Mouse (Mus musculus) hindbrain, postnatal 0 days (tissue): ENCODE results near the gene Fdps. TPM values are rescaled to one million over a fixed set of nuclear protein-coding genes. Genes with fewer than 3 reads are reported as not detected.
"Not testable (repeated sequence)": the region's sequence is repeated elsewhere in the genome, so short reads cannot be mapped to it uniquely, and the experiment has no call there.

Experiments used
- ATAC-seq: fragments of 200-750 bp; cut with Nextera tagmentation; 2 replicates; pipeline ENCODE4 v1.8.0; 2017; ENCODE audit warnings: mild to moderate bottlenecking, moderate TSS enrichment, moderate library complexity
- DNase-seq: peaks from one replicate; pipeline ENCODE4 v3.0.0-alpha.2; 2015; ENCODE audit warnings: low spot score
- H3K27ac ChIP-seq: fragments of 300-500 bp; sonication (generic); 2 replicates; pipeline ENCODE4 v1.5.1; 2014; ENCODE audit warnings: mild to moderate bottlenecking
- H3K27me3 ChIP-seq: fragments of 300-500 bp; sonication (generic); 2 replicates; pipeline ENCODE4 v1.6.1; 2014; ENCODE audit warnings: low read length, mixed read lengths; ENCODE audit not compliant: insufficient read depth
- H3K36me3 ChIP-seq: fragments of 300-500 bp; sonication (generic); 2 replicates; pipeline ENCODE4 v1.6.1; 2014; ENCODE audit warnings: low read length, mixed read lengths; ENCODE audit not compliant: insufficient read depth
- H3K4me1 ChIP-seq: fragments of 300-500 bp; sonication (generic); 2 replicates; pipeline ENCODE4 v1.6.1; 2014; ENCODE audit warnings: antibody characterized with exemption, low read length, mixed read lengths; ENCODE audit not compliant: insufficient read depth
- H3K4me2 ChIP-seq: fragments of 300-500 bp; sonication (generic); 2 replicates; pipeline ENCODE4 v1.6.1; 2014; ENCODE audit warnings: low read depth, mild to moderate bottlenecking, low read length, moderate library complexity, mixed read lengths
- H3K4me3 ChIP-seq: fragments of 300-500 bp; sonication (generic); 2 replicates; pipeline ENCODE4 v1.5.1; 2014; ENCODE audit warnings: low read length
- H3K9ac ChIP-seq: fragments of 300-500 bp; sonication (generic); replicated peaks from 2 replicates; pipeline ENCODE4 v1.6.1; 2014; ENCODE audit warnings: mild to moderate bottlenecking, low read length, moderate library complexity, mixed read lengths
- H3K9me3 ChIP-seq: fragments of 300-500 bp; sonication (generic); 2 replicates; pipeline ENCODE4 v1.6.1; 2016; ENCODE audit warnings: low read length, mixed read lengths
- CTCF ChIP-seq: IDR thresholded peaks from 2 replicates; pipeline ENCODE4 v1.5.1; 2016; ENCODE audit warnings: antibody characterized with exemption, control low read depth, low read depth
- WGBS: fragments of 180-500 bp; shearing (Covaris S2); extraction: QIAGEN DNeasy Blood & Tissue Kit; methylation state at CpG from one replicate; pipeline ENCODE4 v1.1.7; 2014; 5-methylcytosine and 5-hydroxymethylcytosine counted together
- polyA plus RNA-seq: library from polyadenylated mRNA; unstranded; fragments of >200 nt; fragmentation: Nextera tagmentation; extraction: Ambion mirVana; gene quantifications from 2 replicates; pipeline ENCODE4 v1.2.1, GENCODE M21; 2015
- total RNA-seq: library from RNA; depleted of rRNA; stranded (reverse); fragments of >200 nt; gene quantifications from 2 replicates; pipeline ENCODE4 v1.2.3, GENCODE M21; 2014

Gene Fdps
- total and polyA plus RNA-seq, 2 experiments from 2014 or later: 340 to 341 TPM

DNA sequence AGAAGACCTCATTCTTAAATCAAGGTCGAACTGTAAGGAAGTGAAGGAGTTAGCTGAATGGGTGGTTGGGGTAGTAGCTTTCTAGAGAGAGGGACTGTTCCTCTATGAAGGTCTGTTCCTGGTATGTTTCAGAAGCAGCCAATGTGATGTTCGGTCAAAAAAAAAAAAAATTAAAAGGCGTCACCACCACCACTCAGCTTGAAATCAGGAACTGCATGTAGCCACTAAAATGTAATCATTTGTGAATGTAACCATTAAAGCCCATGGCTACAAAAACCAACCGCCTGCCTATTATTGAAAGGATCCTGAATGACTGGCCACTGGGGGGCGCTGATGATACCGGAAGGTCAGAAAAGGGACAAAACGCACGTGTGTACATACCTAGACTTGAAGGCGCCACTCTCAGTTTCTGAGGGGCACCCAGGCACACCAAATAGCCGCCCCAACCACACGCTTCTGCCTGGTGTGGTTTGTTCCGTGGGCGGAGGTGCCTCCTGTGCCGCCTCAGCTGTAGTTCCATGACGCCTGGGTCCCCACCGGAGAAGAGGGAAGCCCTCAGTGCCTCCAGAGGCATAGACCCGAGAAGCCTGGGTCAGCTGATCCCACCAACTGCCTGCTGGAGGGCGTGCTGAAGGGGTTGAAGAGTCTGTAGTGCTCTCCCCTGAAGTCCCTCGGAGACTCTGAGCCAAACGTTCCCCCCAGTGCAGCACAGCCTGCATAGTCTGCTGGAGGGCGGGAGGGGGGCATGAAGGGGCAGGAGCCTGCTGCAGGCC lies 14.2 kb downstream of the Fdps start:
- H3K4me3 ChIP-seq: no peak overlapping the region
- peak; percentile 79 for TF ChIP-seq CTCF
- 34% methylated on average over 21 of the region's 21 CpGs for WGBS
- DNase-seq (peak; percentile 89), ATAC-seq (no peak)
- H3K27ac ChIP-seq: no peak overlapping the region
- H3K4me1 ChIP-seq: 0 out of 2 replicates have a peak, but pooled peaks cover 13% of the 10 kb centered on the region
- no peaks in the 10 kb centered on the region for H3K9me3 ChIP-seq
- H3K4me2 ChIP-seq: no peak overlapping the region
- H3K27me3 ChIP-seq: no peaks in the 10 kb centered on the region
- peaks cover 31% of the 10 kb centered on the region for H3K36me3 ChIP-seq
- H3K9ac ChIP-seq: no peak overlapping the region

DNA sequence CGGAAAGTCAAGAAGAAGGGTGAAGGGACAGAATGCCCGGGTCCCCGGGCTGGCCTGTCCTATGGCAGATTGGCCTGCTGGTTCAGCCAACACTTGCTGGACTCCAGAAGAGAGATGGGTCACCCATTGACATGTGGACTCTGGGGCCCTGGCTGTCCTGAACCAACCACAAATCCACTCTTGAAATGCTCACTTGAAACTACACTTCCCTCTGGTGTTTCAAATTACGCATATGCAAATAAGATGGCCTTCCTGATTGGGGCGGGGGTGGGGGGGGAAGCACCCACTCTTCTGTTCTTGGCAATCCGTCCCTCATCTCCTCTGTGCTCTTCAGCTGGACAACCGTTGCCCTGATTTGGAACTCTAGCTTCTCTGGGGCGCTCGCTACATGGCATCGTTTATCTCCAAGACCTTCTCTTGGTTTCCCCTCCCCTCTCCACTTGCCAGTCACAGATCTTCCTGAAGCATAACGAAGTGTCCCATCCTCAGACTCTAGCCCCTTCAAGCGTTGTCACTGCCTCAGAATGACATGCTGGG lies 17.0 kb downstream of the Fdps start:
- Histone ChIP-seq H3K4me1 (0 out of 2 replicates have a peak, but pooled peaks cover 4% of the 10 kb centered on the region), H3K27ac (no peak overlapping the region), H3K4me2 (no peak overlapping the region), H3K4me3 (no peak overlapping the region), H3K36me3 (peaks cover 33% of the 10 kb centered on the region), H3K9me3 (no peaks in the 10 kb centered on the region), H3K9ac (no peak overlapping the region), H3K27me3 (no peaks in the 10 kb centered on the region)
- ATAC-seq: no peak
- no peak for TF ChIP-seq CTCF
- 81% methylated on average over 12 of the region's 12 CpGs for WGBS
- no peak for DNase-seq

DNA sequence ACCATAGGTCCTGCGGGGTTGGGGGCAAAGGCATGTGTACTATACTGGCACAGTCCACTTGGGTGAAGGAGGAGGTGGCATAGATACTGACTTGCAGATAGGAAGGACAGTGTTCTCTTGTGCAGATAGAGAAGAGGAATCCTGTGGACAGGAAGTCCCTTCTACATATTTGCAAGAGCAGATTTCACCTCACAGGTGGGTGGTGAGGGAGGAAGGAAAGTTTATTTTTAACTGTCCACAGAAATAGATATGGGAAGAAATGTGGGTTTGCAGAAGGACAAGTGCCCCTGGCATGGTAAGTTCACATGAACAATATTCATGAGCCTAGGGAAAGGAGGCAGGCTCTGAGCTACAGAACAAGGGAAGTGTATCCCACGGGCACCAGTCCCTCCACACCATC lies 17.6 kb downstream of the Fdps start:
- 80% methylated on average over 2 of the region's 2 CpGs for WGBS
- H3K36me3 ChIP-seq: peaks cover 38% of the 10 kb centered on the region
- H3K9me3 ChIP-seq: no peaks in the 10 kb centered on the region
- H3K27ac ChIP-seq: no peak overlapping the region
- no peak for ATAC-seq
- DNase-seq: no peak
- no peaks in the 10 kb centered on the region for H3K27me3 ChIP-seq
- no peak overlapping the region for H3K4me3 ChIP-seq
- no peak overlapping the region for H3K9ac ChIP-seq
- H3K4me2 ChIP-seq: no peak overlapping the region
- no peak for TF ChIP-seq CTCF
- no peaks in the 10 kb centered on the region for H3K4me1 ChIP-seq

DNA sequence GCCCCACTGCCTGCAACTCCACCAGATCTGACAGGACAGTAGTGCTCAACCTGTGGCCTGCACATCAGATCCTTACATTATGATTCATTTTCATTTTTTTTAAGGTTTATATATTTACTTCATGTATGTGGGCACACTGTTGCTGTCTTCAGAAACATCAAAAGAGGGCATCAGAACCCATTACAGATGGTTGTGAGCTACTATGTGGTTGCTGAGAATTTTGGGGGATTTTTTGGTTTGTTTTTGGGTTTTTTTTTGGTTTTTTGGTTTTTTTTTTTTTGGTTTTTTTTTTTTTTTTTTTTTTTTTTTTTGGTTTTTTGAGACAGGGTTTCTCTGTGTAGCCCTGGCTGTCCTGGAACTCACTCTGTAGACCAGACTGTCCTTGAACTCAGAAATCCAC lies 19.5 kb downstream of the Fdps start:
- H3K4me1 ChIP-seq, ATAC-seq, DNase-seq, H3K4me2 ChIP-seq, H3K9ac ChIP-seq, H3K4me3 ChIP-seq, H3K27ac ChIP-seq, H3K9me3 ChIP-seq, H3K27me3 ChIP-seq: not testable (repeated sequence)
- H3K36me3 ChIP-seq: peaks cover 44% of the 10 kb centered on the region

DNA sequence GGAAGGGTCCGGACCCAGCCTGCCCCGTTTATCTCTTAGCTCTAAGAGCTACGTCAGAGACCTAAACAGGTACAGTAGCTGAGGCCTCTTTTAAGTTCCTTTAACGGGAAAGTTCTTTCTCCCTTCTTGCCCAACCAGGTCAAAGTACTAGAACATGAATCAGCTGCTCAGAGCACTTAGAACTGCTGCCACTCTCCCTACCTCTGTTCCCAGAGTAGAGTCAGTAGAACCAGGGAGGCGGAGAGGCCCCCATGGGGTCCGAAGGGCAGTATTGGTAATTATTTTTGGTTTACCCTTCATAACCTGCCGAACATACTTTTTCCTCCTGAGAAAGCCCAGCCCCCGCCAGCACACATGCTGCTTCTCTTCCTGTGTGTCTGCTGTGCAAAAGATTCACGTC lies 24.4 kb downstream of the Fdps start:
- H3K27me3 ChIP-seq: no peaks in the 10 kb centered on the region
- no peaks in the 10 kb centered on the region for H3K9me3 ChIP-seq
- no peak for TF ChIP-seq CTCF
- H3K4me3 ChIP-seq: no peak overlapping the region
- 89% methylated on average over 9 of the region's 9 CpGs for WGBS
- H3K36me3 ChIP-seq: peaks cover 68% of the 10 kb centered on the region
- no peak overlapping the region for H3K9ac ChIP-seq
- H3K4me2 ChIP-seq: no peak overlapping the region
- no peak for DNase-seq
- no peaks in the 10 kb centered on the region for H3K4me1 ChIP-seq
- ATAC-seq: no peak
- no peak overlapping the region for H3K27ac ChIP-seq

DNA sequence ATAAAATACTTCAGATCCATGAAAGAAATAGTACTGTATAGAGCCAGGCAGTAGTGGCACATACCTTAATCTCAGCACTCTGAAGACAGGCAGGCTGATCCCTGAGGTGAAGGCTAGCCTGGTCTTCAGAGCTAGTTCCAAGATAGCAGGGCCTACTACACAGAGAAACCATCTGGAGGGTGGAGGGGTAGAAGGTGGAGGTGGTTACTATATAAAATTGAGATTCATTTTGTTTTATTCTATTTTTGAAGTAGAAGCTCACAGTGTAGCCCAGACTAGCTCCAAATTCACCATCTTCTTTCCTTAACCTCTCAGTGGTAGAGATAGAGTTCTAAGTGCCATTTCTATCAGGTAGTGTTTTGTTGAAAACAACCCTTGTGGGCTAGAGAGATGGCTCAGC lies 34.5 kb downstream of the Fdps start:
- Histone ChIP-seq H3K9ac (no peak overlapping the region), H3K4me3 (no peak overlapping the region), H3K27ac (no peak overlapping the region), H3K36me3 (peaks cover 80% of the 10 kb centered on the region), H3K27me3 (no peaks in the 10 kb centered on the region), H3K4me1 (no peaks in the 10 kb centered on the region), H3K4me2 (no peak overlapping the region), H3K9me3 (no peaks in the 10 kb centered on the region)
- no peak for TF ChIP-seq CTCF
- no peak for DNase-seq
- no peak for ATAC-seq

DNA sequence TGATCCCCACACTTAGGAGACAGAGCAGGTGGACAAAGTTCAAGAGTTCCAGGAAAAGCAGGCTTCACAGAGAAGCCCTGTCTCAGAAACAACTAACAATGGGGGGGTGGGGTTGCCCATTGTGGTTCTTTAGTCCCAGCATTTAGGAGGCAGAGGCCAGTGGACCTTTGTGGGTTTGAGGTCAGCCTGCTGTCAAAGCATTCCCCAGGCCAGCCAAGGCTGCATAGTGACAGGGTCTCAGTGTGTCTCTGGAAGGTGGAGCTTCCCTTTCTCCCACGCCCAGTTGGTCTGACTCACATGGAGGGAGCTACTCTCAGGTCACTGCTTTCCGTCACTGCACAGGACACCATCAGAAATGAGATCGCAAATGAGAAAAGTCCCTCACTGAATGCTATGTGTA lies 40.1 kb downstream of the Fdps start:
- no peak for TF ChIP-seq CTCF
- DNase-seq: no peak
- whole genome bisulfite sequencing: 39% methylated on average over 3 of the region's 3 CpGs

More for the DNA sequence above, 40.1 kb downstream of the Fdps start:
- peaks cover 82% of the 10 kb centered on the region for H3K36me3 ChIP-seq
- H3K4me1 ChIP-seq: no peaks in the 10 kb centered on the region
- no peak overlapping the region for H3K27ac ChIP-seq
- H3K4me3 ChIP-seq: no peak overlapping the region
- no peak for ATAC-seq
- H3K9me3 ChIP-seq: no peaks in the 10 kb centered on the region
- no peaks in the 10 kb centered on the region for H3K27me3 ChIP-seq
- no peak overlapping the region for H3K9ac ChIP-seq
- no peak overlapping the region for H3K4me2 ChIP-seq
